Mouse (Mus musculus) MEL (cell line): Measurements from ENCODE around the gene Clptm1. TPM values are rescaled to one million over a fixed set of nuclear protein-coding genes. Genes with fewer than 3 reads are reported as not detected.

Experiments used
- DNase-seq: peaks from one replicate; pipeline ENCODE4 v3.0.0; 2011; ENCODE audit warnings: low read depth, low spot score
- H3K27ac ChIP-seq: 2 replicates; pipeline ENCODE4 v1.5.1; 2012; ENCODE audit warnings: low read depth, mild to moderate bottlenecking, control low read depth, low read length, moderate library complexity; ENCODE audit not compliant: control insufficient read depth
- H3K27me3 ChIP-seq, 2 experiments: fragments of 150-350 bp in 1 of 2; sonication (generic) in 1 of 2; 2 replicates each; pipeline ENCODE4 v1.6.1; 2012; ENCODE audit warnings: low read length in 2 of 2, mild to moderate bottlenecking in 2 of 2, improper control_type of control experiment in 1 of 2, moderate library complexity in 1 of 2; ENCODE audit not compliant: insufficient read depth in 2 of 2, control insufficient read depth in 1 of 2
- H3K36me3 ChIP-seq, 2 experiments: 2 replicates each; pipeline ENCODE4 v1.6.1; 2012 to 2014; ENCODE audit warnings: low read length in 2 of 2, improper control_type of control experiment in 1 of 2, inconsistent platforms in 1 of 2, mild to moderate bottlenecking in 1 of 2; ENCODE audit not compliant: insufficient read depth in 2 of 2, control insufficient read depth in 1 of 2
- H3K4me1 ChIP-seq, 2 experiments: fragments of 150-350 bp in 1 of 2; sonication (generic) in 1 of 2; 2 replicates each; pipeline ENCODE4 v1.6.1; 2012; ENCODE audit warnings: low read length in 2 of 2, improper control_type of control experiment in 1 of 2, mild to moderate bottlenecking in 1 of 2; ENCODE audit not compliant: insufficient read depth in 2 of 2, control insufficient read depth in 1 of 2
- H3K4me3 ChIP-seq, 2 experiments: fragments of 150-350 bp in 1 of 2; sonication (generic) in 1 of 2; 2 replicates each; pipeline ENCODE4 v1.5.1; 2012; ENCODE audit warnings: low read depth in 2 of 2, low read length in 2 of 2, mild to moderate bottlenecking in 2 of 2, moderate library complexity in 2 of 2, control low read depth in 1 of 2, improper control_type of control experiment in 1 of 2; ENCODE audit not compliant: control insufficient read depth in 1 of 2, insufficient read depth in 1 of 2
- H3K79me2 ChIP-seq: 2 replicates; pipeline ENCODE4 v1.6.1; 2012; ENCODE audit warnings: mild to moderate bottlenecking, low read length, moderate library complexity; ENCODE audit not compliant: control insufficient read depth, poor library complexity, insufficient read depth
- H3K9ac ChIP-seq: 2 replicates; pipeline ENCODE4 v1.6.1; 2012; ENCODE audit warnings: low read depth, mild to moderate bottlenecking, control low read depth, low read length, moderate library complexity; ENCODE audit not compliant: control insufficient read depth, poor library complexity, severe bottlenecking
- H3K9me3 ChIP-seq: fragments of 150-350 bp; sonication (generic); replicated peaks from 2 replicates; pipeline ENCODE4 v1.6.1; 2012; ENCODE audit warnings: mild to moderate bottlenecking, low read length, improper control_type of control experiment, moderate library complexity; ENCODE audit not compliant: insufficient read depth
- CHD1 ChIP-seq: IDR thresholded peaks from 2 replicates; pipeline ENCODE4 v1.6.1; 2012; ENCODE audit warnings: low read depth, mild to moderate bottlenecking, inconsistent platforms, low read length, improper control_type of control experiment
- CHD2 ChIP-seq: IDR thresholded peaks from 2 replicates; pipeline ENCODE4 v1.6.1; 2011; ENCODE audit warnings: low read length, improper control_type of control experiment
- CTCF ChIP-seq, 3 experiments: IDR thresholded peaks in 2 of 3; conservative IDR thresholded peaks in 1 of 3; 2 replicates each; pipeline ENCODE4 v1.5.1; 2011 to 2012; ENCODE audit warnings: low read length in 3 of 3, low read depth in 2 of 3, mild to moderate bottlenecking in 2 of 3, improper control_type of control experiment in 1 of 3, inconsistent platforms in 1 of 3, mixed read lengths in 1 of 3, moderate library complexity in 1 of 3; ENCODE audit not compliant: control insufficient read depth in 1 of 3, insufficient read depth in 1 of 3, poor library complexity in 1 of 3, severe bottlenecking in 1 of 3
- E2F4 ChIP-seq: IDR thresholded peaks from 2 replicates; pipeline ENCODE4 v1.6.1; 2011; ENCODE audit warnings: low read depth, low read length, improper control_type of control experiment, borderline replicate concordance
- ELF1 ChIP-seq: IDR thresholded peaks from 2 replicates; pipeline ENCODE4 v1.6.1; 2014; ENCODE audit warnings: low read depth, mild to moderate bottlenecking, inconsistent platforms, low read length, improper control_type of control experiment, moderate library complexity
- EP300 ChIP-seq, 2 experiments: IDR thresholded peaks; 2 replicates each; pipeline ENCODE4 v1.6.1; 2011; ENCODE audit warnings: improper control_type of control experiment in 2 of 2, low read length in 2 of 2, low read depth in 1 of 2, mild to moderate bottlenecking in 1 of 2
- ETS1 ChIP-seq: IDR thresholded peaks from 2 replicates; pipeline ENCODE4 v1.6.1; 2012; ENCODE audit warnings: low read depth, mild to moderate bottlenecking, inconsistent platforms, low read length, improper control_type of control experiment, moderate library complexity
- GABPA ChIP-seq: IDR thresholded peaks from 2 replicates; pipeline ENCODE4 v1.6.1; 2012; ENCODE audit warnings: low read depth, mild to moderate bottlenecking, inconsistent platforms, low read length, improper control_type of control experiment, moderate library complexity
- GATA1 ChIP-seq: IDR thresholded peaks from 2 replicates; pipeline ENCODE4 v1.6.1; 2011; ENCODE audit warnings: low read depth, low read length, improper control_type of control experiment
- HCFC1 ChIP-seq: IDR thresholded peaks from 2 replicates; pipeline ENCODE4 v1.6.1; 2012; ENCODE audit warnings: low read depth, mild to moderate bottlenecking, inconsistent platforms, low read length, improper control_type of control experiment, moderate library complexity
- JUND ChIP-seq: IDR thresholded peaks from 2 replicates; pipeline ENCODE4 v1.6.1; 2011; ENCODE audit warnings: low read depth, mild to moderate bottlenecking, improper control_type of control experiment, low read length
- KAT2A ChIP-seq: conservative IDR thresholded peaks from 2 replicates; pipeline ENCODE4 v1.6.1; 2012; ENCODE audit warnings: low read depth, low read length, improper control_type of control experiment, inconsistent platforms
- MAFK ChIP-seq: IDR thresholded peaks from 2 replicates; pipeline ENCODE4 v1.6.1; 2011; ENCODE audit warnings: low read depth, mild to moderate bottlenecking, low read length, improper control_type of control experiment, borderline replicate concordance
- MAX ChIP-seq: IDR thresholded peaks from 2 replicates; pipeline ENCODE4 v1.6.1; 2011; ENCODE audit warnings: low read length, improper control_type of control experiment
- MAZ ChIP-seq: IDR thresholded peaks from 2 replicates; pipeline ENCODE4 v1.6.1; 2012; ENCODE audit warnings: low read depth, mild to moderate bottlenecking, inconsistent platforms, low read length, improper control_type of control experiment
- MEF2A ChIP-seq: IDR thresholded peaks from 2 replicates; pipeline ENCODE4 v1.6.1; 2014; ENCODE audit warnings: low read depth, mild to moderate bottlenecking, inconsistent platforms, low read length, improper control_type of control experiment; ENCODE audit not compliant: poor library complexity, insufficient replicate concordance, severe bottlenecking; ENCODE audit errors: extremely low read depth
- MXI1 ChIP-seq: IDR thresholded peaks from 2 replicates; pipeline ENCODE4 v1.6.1; 2011; ENCODE audit warnings: mild to moderate bottlenecking, low read depth, low read length, improper control_type of control experiment
- MYB ChIP-seq: IDR thresholded peaks from 2 replicates; pipeline ENCODE4 v1.6.1; 2011; ENCODE audit warnings: mild to moderate bottlenecking, low read depth, low read length, improper control_type of control experiment
- MYC ChIP-seq: IDR thresholded peaks from 2 replicates; pipeline ENCODE4 v1.6.1; 2011; ENCODE audit warnings: low read depth, mild to moderate bottlenecking, low read length, improper control_type of control experiment, moderate library complexity
- NELFE ChIP-seq: IDR thresholded peaks from 2 replicates; pipeline ENCODE4 v1.6.1; 2011; ENCODE audit warnings: low read depth, low read length, improper control_type of control experiment
- NRF1 ChIP-seq: IDR thresholded peaks from 2 replicates; pipeline ENCODE4 v1.6.1; 2014; ENCODE audit warnings: low read depth, mild to moderate bottlenecking, inconsistent platforms, low read length, improper control_type of control experiment, moderate library complexity; ENCODE audit not compliant: poor library complexity, insufficient read depth, severe bottlenecking
- POLR2A ChIP-seq, 2 experiments: IDR thresholded peaks; 2 replicates each; pipeline ENCODE4 v1.6.1; 2011 to 2012; ENCODE audit warnings: low read length in 2 of 2, mild to moderate bottlenecking in 2 of 2, control low read depth in 1 of 2, improper control_type of control experiment in 1 of 2, low read depth in 1 of 2, moderate library complexity in 1 of 2; ENCODE audit not compliant: control insufficient read depth in 1 of 2, insufficient read depth in 1 of 2, poor library complexity in 1 of 2
- POLR2AphosphoS2 ChIP-seq: IDR thresholded peaks from 2 replicates; pipeline ENCODE4 v1.6.1; 2011; ENCODE audit warnings: low read length, improper control_type of control experiment
- POLR2AphosphoS5 ChIP-seq: IDR thresholded peaks from 2 replicates; pipeline ENCODE4 v1.6.1; 2012; ENCODE audit warnings: low read depth, borderline replicate concordance, mild to moderate bottlenecking, inconsistent platforms, low read length, moderate library complexity, mixed read lengths
- RAD21 ChIP-seq: IDR thresholded peaks from 2 replicates; pipeline ENCODE4 v1.6.1; 2011; ENCODE audit warnings: mild to moderate bottlenecking, low read depth, low read length, improper control_type of control experiment
- RCOR1 ChIP-seq: IDR thresholded peaks from 2 replicates; pipeline ENCODE4 v1.6.1; 2012; ENCODE audit warnings: low read depth, mild to moderate bottlenecking, inconsistent platforms, low read length, improper control_type of control experiment
- SIN3A ChIP-seq: IDR thresholded peaks from 2 replicates; pipeline ENCODE4 v1.6.1; 2012; ENCODE audit warnings: low read length, improper control_type of control experiment, inconsistent platforms
- SMC3 ChIP-seq: IDR thresholded peaks from 2 replicates; pipeline ENCODE4 v1.6.1; 2011; ENCODE audit warnings: low read depth, low read length, improper control_type of control experiment
- TAL1 ChIP-seq: IDR thresholded peaks from 2 replicates; pipeline ENCODE4 v1.6.1; 2012; ENCODE audit warnings: mild to moderate bottlenecking, inconsistent platforms, low read length, moderate library complexity, mixed read lengths
- TBP ChIP-seq: IDR thresholded peaks from 2 replicates; pipeline ENCODE4 v1.8.0; 2011; ENCODE audit warnings: low read depth, low read length, improper control_type of control experiment
- TCF12 ChIP-seq: IDR thresholded peaks from 2 replicates; pipeline ENCODE4 v1.6.1; 2014; ENCODE audit warnings: low read depth, mild to moderate bottlenecking, inconsistent platforms, low read length, improper control_type of control experiment, moderate library complexity
- UBTF ChIP-seq: IDR thresholded peaks from 2 replicates; pipeline ENCODE4 v1.6.1; 2012; ENCODE audit warnings: low read depth, mild to moderate bottlenecking, inconsistent platforms, low read length, improper control_type of control experiment, moderate library complexity, borderline replicate concordance; ENCODE audit not compliant: insufficient read depth
- USF1 ChIP-seq: IDR thresholded peaks from 2 replicates; pipeline ENCODE4 v1.6.1; 2014; ENCODE audit warnings: low read depth, mild to moderate bottlenecking, inconsistent platforms, low read length, improper control_type of control experiment, moderate library complexity
- USF2 ChIP-seq, 2 experiments: IDR thresholded peaks; 2 replicates each; pipeline ENCODE4 v1.6.1; 2011 to 2012; ENCODE audit warnings: improper control_type of control experiment in 2 of 2, low read length in 2 of 2, borderline replicate concordance in 1 of 2, inconsistent platforms in 1 of 2, low read depth in 1 of 2, mild to moderate bottlenecking in 1 of 2; ENCODE audit not compliant: insufficient read depth in 1 of 2
- ZC3H11A ChIP-seq: IDR thresholded peaks from 2 replicates; pipeline ENCODE4 v1.6.1; 2012; ENCODE audit warnings: low read depth, mild to moderate bottlenecking, inconsistent platforms, low read length, improper control_type of control experiment
- ZKSCAN1 ChIP-seq: IDR thresholded peaks from 2 replicates; pipeline ENCODE4 v1.6.1; 2012; ENCODE audit warnings: low read depth, mild to moderate bottlenecking, inconsistent platforms, low read length, improper control_type of control experiment, moderate library complexity
- ZMIZ1 ChIP-seq: IDR thresholded peaks from 2 replicates; pipeline ENCODE4 v1.6.1; 2012; ENCODE audit warnings: low read depth, mild to moderate bottlenecking, inconsistent platforms, low read length, improper control_type of control experiment, moderate library complexity
- ZNF384 ChIP-seq: IDR thresholded peaks from 2 replicates; pipeline ENCODE4 v1.6.1; 2012; ENCODE audit warnings: low read depth, mild to moderate bottlenecking, inconsistent platforms, low read length, improper control_type of control experiment
- polyA plus RNA-seq, 2 experiments: library from polyadenylated mRNA; stranded (reverse) in 1 of 2; unstranded in 1 of 2; fragments of >175 nt in 1 of 2; fragments of >200 nt in 1 of 2; gene quantifications; 2 replicates each; pipeline versions ENCODE4 v1.2.1 to v1.2.4; 2012; ENCODE audit warnings: low replicate concordance in 2 of 2, low read depth in 1 of 2; ENCODE audit not compliant: insufficient read length in 2 of 2, insufficient read depth in 1 of 2, missing spikeins in 1 of 2
- total RNA-seq: library from RNA; depleted of rRNA; stranded (reverse); fragments of 300-350 nt; gene quantifications from 2 replicates; pipeline ENCODE4 v1.2.3, GENCODE M21; 2012

Clptm1 gene
- total and polyA plus RNA-seq, 3 experiments: 58.5 to 102 (median 62.4) TPM

DNA sequence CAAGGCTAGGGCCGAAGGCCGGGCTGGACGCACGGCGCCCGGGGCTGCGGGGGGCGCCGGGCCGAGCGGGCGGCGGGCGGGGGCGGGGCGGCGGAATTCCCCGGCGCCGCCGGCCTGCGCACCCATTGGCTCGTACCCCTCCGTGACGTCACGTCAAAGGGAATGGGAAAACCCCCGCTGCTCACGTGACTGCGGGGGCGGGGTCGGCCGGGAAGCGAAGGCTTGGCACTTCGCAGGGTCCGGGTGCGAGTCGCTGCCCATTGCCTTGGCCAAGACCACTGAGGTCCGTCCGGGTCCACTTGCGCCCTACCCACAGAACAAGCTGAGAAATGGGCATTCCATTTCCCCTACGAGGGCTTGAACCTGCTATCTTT, 35.5 kb downstream of the Clptm1 start, which contains the start of gene Relb:
Relb (minus strand) TSS at position 78 of the 374 bp plus-strand sequence.
- Histone ChIP-seq H3K4me3 (peak within 1 kb of the TSS; percentile 77 to 97), H3K27ac (peak within 1 kb of the TSS; percentile 66), H3K79me2 (no peaks in the 10 kb centered on the region; the same call in 1 of the 2 replicates), H3K9me3 (no peaks in the 10 kb centered on the region), H3K4me1 (peaks cover 4 to 15% of the 10 kb centered on the region in 2 experiments), H3K36me3 (peaks cover 0 to 12% of the 10 kb centered on the region in 2 experiments; a peak in 2 of 4 replicates), H3K27me3 (no peaks in the 10 kb centered on the region), H3K9ac (peak within 1 kb of the TSS; percentile 78)
- peak; percentile 90 for DNase-seq
- TF ChIP-seq USF1: peak; percentile 97
- TF ChIP-seq MYB: no peak
- no peak for TF ChIP-seq GATA1
- no peak for TF ChIP-seq JUND
- TF ChIP-seq TAL1: no peak
- no peak for TF ChIP-seq SMC3
- TF ChIP-seq ETS1: peak; percentile 58
- no peak for TF ChIP-seq KAT2A
- TF ChIP-seq ZKSCAN1: no peak
- TF ChIP-seq NELFE: peak; percentile 41; the same call in 1 of the 2 replicates
- no peak for TF ChIP-seq TCF12
- TF ChIP-seq RAD21: no peak
- TF ChIP-seq UBTF: no peak
- no peak for TF ChIP-seq MAFK
- no peak for TF ChIP-seq E2F4
- peak; percentile 52 for TF ChIP-seq NRF1
- TF ChIP-seq GABPA: no peak
- TF ChIP-seq CTCF (IDR thresholded peaks at IDR 0.05 in 2 of 3, conservative IDR thresholded peaks at IDR 0.05 in 1 of 3; ENCODE audit: control insufficient read depth in 1 of 3, insufficient read depth in 1 of 3, low read depth in 2 of 3, low read length in 3 of 3, poor library complexity in 1 of 3, severe bottlenecking in 1 of 3): no peak
- TF ChIP-seq POLR2AphosphoS2: no peak; the same call in 1 of the 2 replicates
- no peak for TF ChIP-seq ZC3H11A
- no peak for TF ChIP-seq POLR2AphosphoS5
- peak; percentile 51 to 88; a peak in 3 of 4 replicates for TF ChIP-seq USF2 (IDR thresholded peaks at IDR 0.05; ENCODE audit: borderline replicate concordance in 1 of 2, insufficient read depth in 1 of 2, low read depth in 1 of 2, low read length in 2 of 2)
- peak; percentile 32; the same call in 1 of the 2 replicates for TF ChIP-seq CHD2
- TF ChIP-seq SIN3A: peak; percentile 87
- TF ChIP-seq MAZ: peak; percentile 85; the same call in 1 of the 2 replicates
- TF ChIP-seq MAX: peak; percentile 77; the same call in 1 of the 2 replicates
- no peak for TF ChIP-seq TBP
- no peak for TF ChIP-seq MEF2A
- TF ChIP-seq ZMIZ1: no peak
- no peak for TF ChIP-seq ELF1
- TF ChIP-seq HCFC1: 0 out of 2 replicates have a peak, but pooled peaks have one; percentile 36
- no peak for TF ChIP-seq EP300 (IDR thresholded peaks at IDR 0.05; ENCODE audit: low read depth in 1 of 2, low read length in 2 of 2)
- TF ChIP-seq ZNF384: no peak
- TF ChIP-seq CHD1: no peak
- TF ChIP-seq POLR2A (IDR thresholded peaks at IDR 0.05; ENCODE audit: control insufficient read depth in 1 of 2, insufficient read depth in 1 of 2, low read depth in 1 of 2, low read length in 2 of 2, poor library complexity in 1 of 2): 0 out of 4 replicates have a peak, but pooled peaks of 1 of the 2 experiments have one; percentile 25
- no peak for TF ChIP-seq RCOR1
- TF ChIP-seq MXI1: no peak; the same call in none of the 2 replicates
- TF ChIP-seq MYC: no peak
